Comparison of ENCODE assay signal across 22 mouse cellular contexts in the genomic region with DNA sequence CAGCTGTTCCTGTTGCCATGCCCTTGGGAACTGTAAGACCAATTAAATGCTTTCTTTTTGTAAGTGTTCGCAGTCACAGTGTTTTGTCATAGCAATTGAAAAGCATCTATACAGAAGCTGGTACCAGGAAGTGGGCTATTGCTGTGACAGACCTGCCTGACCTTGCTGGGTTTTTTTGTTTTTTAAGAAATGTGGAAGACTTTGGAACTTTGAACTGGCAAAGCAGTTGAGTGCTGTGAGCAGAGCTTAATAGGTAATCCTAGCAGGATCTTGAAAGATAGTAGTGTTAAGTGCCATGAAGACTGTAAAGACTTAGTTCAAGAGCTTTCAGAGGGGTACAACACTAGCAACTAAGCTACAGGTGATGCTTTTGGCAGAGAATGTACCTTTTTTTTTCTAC.
"Had no signal": no experiment of that assay in that cellular context is flagged by ENCODE, and none has a peak within 500 bp of the region (broad histone marks: within the 10 kb centered on the region; RNA-seq: fewer than 3 reads in every experiment).

No protein-coding gene starts in this region.

- H3K36me3 ChIP-seq: heart, embryonic 10.5 days; heart, embryonic 12.5 days; hindbrain, embryonic 13.5 days; hindbrain, embryonic 15.5 days; limb, embryonic 10.5 days; limb, embryonic 12.5 days; liver, embryonic 13.5 days; liver, embryonic 15.5 days had no signal

- H3K27me3 ChIP-seq: heart, embryonic 12.5 days; hindbrain, embryonic 13.5 days; hindbrain, embryonic 15.5 days; limb, embryonic 12.5 days; liver, embryonic 13.5 days; liver, embryonic 15.5 days had no signal

- H3K4me3 ChIP-seq: heart, embryonic 10.5 days; heart, embryonic 12.5 days; hindbrain, embryonic 13.5 days; hindbrain, embryonic 15.5 days; limb, embryonic 10.5 days; limb, embryonic 12.5 days; liver, embryonic 13.5 days; liver, embryonic 15.5 days had no signal

- DNase-seq: forebrain, postnatal 0 days; gastrocnemius, postnatal 14 days; gastrocnemius, postnatal 36 days; heart, adult 18-20 months; heart, postnatal 14 days; heart, postnatal 36 days; kidney, adult 18-20 months; kidney, postnatal 10 days; layer of hippocampus, adult 9-11 months; layer of hippocampus, postnatal 36 days; liver; liver, embryonic 13.5 days had no signal

- ATAC-seq: forebrain, postnatal 0 days; hindbrain, postnatal 0 days; intestine, embryonic 16.5 days had no signal

- H3K4me1 ChIP-seq: heart, embryonic 10.5 days; heart, embryonic 12.5 days; hindbrain, embryonic 13.5 days; hindbrain, embryonic 15.5 days; limb, embryonic 10.5 days; limb, embryonic 12.5 days; liver, embryonic 13.5 days; liver, embryonic 15.5 days had no signal

- H3K9me3 ChIP-seq: heart, embryonic 10.5 days; heart, embryonic 12.5 days; hindbrain, embryonic 13.5 days; hindbrain, embryonic 15.5 days; limb, embryonic 10.5 days; limb, embryonic 12.5 days; liver, embryonic 13.5 days; liver, embryonic 15.5 days had no signal

- H3K27ac ChIP-seq: heart, embryonic 10.5 days; hindbrain, embryonic 13.5 days; hindbrain, embryonic 15.5 days; hindbrain, postnatal 0 days; limb, embryonic 10.5 days; limb, embryonic 12.5 days; liver, embryonic 13.5 days; liver, embryonic 15.5 days had no signal

- H3K9ac ChIP-seq: forebrain, postnatal 0 days; heart, embryonic 12.5 days; hindbrain, embryonic 13.5 days; hindbrain, embryonic 15.5 days; limb, embryonic 12.5 days; liver, embryonic 13.5 days; liver, embryonic 15.5 days had no signal

- H3K4me2 ChIP-seq: heart, embryonic 12.5 days; hindbrain, embryonic 13.5 days; hindbrain, embryonic 15.5 days; limb, embryonic 12.5 days; liver, embryonic 11.5 days; liver, embryonic 13.5 days; liver, embryonic 15.5 days had no signal
